Mouse (Mus musculus): Measurements from ENCODE around the gene Olfr659. TPM values are rescaled to one million over a fixed set of nuclear protein-coding genes. Genes with fewer than 3 reads are reported as not detected.

Gene Olfr659
- not detected in 2 replicates for polyA plus RNA-seq (2014; fragmentation: Nextera tagmentation; extraction: Ambion mirVana)

GRCm38 (mm10) chr7:104666453-104666852 is at the start of gene Olfr659:
TSS of gene Olfr659 (plus strand) at chr7:104666753.
- Histone ChIP-seq H3K27me3 (ENCODE audit: insufficient read depth, low read length) (no peaks in the 10 kb centered on the region), H3K4me3 (ENCODE audit: low read depth, low read length) (no peak within 1 kb of the TSS), H3K36me3 (ENCODE audit: insufficient read depth) (no peaks in the 10 kb centered on the region), H3K9ac (no peak within 1 kb of the TSS), H3K4me1 (ENCODE audit: insufficient read depth) (no peaks in the 10 kb centered on the region), H3K27ac (ENCODE audit: low read depth) (no peak within 1 kb of the TSS), H3K4me2 (no peak within 1 kb of the TSS), H3K9me3 (ENCODE audit: low read depth, low read length) (no peaks in the 10 kb centered on the region)
- ATAC-seq (ENCODE audit: insufficient read depth) (no peak), DNase-seq (no peak)
- TF ChIP-seq CTCF (IDR thresholded peaks at IDR 0.05; ENCODE audit: low read depth) = no peak
- WGBS = 78% methylated on average over 3 of the region's 3 CpGs

GRCm38 (mm10) chr7:104624494-104624893 is 42.1 kb upstream of the Olfr659 start, which contains the start of gene Olfr657:
TSS of gene Olfr657 (plus strand) at chr7:104624794.
- Histone ChIP-seq H3K4me2 (no peak within 1 kb of the TSS), H3K9me3 (ENCODE audit: low read depth, low read length) (no peaks in the 10 kb centered on the region), H3K36me3 (ENCODE audit: insufficient read depth) (no peaks in the 10 kb centered on the region), H3K4me3 (ENCODE audit: low read depth, low read length) (no peak within 1 kb of the TSS), H3K4me1 (ENCODE audit: insufficient read depth) (no peaks in the 10 kb centered on the region), H3K27ac (ENCODE audit: low read depth) (no peak within 1 kb of the TSS), H3K27me3 (ENCODE audit: insufficient read depth, low read length) (no peaks in the 10 kb centered on the region), H3K9ac (no peak within 1 kb of the TSS)
- ATAC-seq (ENCODE audit: insufficient read depth) (no peak), DNase-seq (no peak)
- TF ChIP-seq CTCF (IDR thresholded peaks at IDR 0.05; ENCODE audit: low read depth) = no peak

GRCm38 (mm10) chr7:104646841-104647482 is 19.6 kb upstream of the Olfr659 start, which contains the start of gene Olfr658:
TSS of gene Olfr658 (minus strand) at chr7:104647305.
- Histone ChIP-seq H3K27me3 (ENCODE audit: insufficient read depth, low read length) (no peaks in the 10 kb centered on the region), H3K36me3 (ENCODE audit: insufficient read depth) (no peaks in the 10 kb centered on the region), H3K4me3 (ENCODE audit: low read depth, low read length) (peak within 1 kb of the TSS; percentile 15; the same call in 1 of the 2 replicates), H3K9me3 (ENCODE audit: low read depth, low read length) (no peaks in the 10 kb centered on the region), H3K27ac (ENCODE audit: low read depth) (no peak within 1 kb of the TSS), H3K4me2 (peak within 1 kb of the TSS; percentile 53), H3K9ac (no peak within 1 kb of the TSS), H3K4me1 (ENCODE audit: insufficient read depth) (no peaks in the 10 kb centered on the region)
- WGBS = 22% methylated on average over 22 of the region's 22 CpGs
- TF ChIP-seq CTCF (IDR thresholded peaks at IDR 0.05; ENCODE audit: low read depth) = peak; percentile 70
- DNase-seq = peak; percentile 63
- peak; percentile 94 for ATAC-seq (ENCODE audit: insufficient read depth)

GRCm38 (mm10) chr7:104686201-104686600 is 19.6 kb downstream of the Olfr659 start, which contains the start of gene Olfr661:
TSS of gene Olfr661 (plus strand) at chr7:104686501.
- Histone ChIP-seq H3K4me1 (ENCODE audit: insufficient read depth) (no peaks in the 10 kb centered on the region), H3K9ac (no peak within 1 kb of the TSS), H3K4me2 (no peak within 1 kb of the TSS), H3K27ac (ENCODE audit: low read depth) (no peak within 1 kb of the TSS), H3K27me3 (ENCODE audit: insufficient read depth, low read length) (no peaks in the 10 kb centered on the region), H3K36me3 (ENCODE audit: insufficient read depth) (no peaks in the 10 kb centered on the region), H3K9me3 (ENCODE audit: low read depth, low read length) (no peaks in the 10 kb centered on the region), H3K4me3 (ENCODE audit: low read depth, low read length) (no peak within 1 kb of the TSS)
- TF ChIP-seq CTCF (IDR thresholded peaks at IDR 0.05; ENCODE audit: low read depth) = no peak
- WGBS = 87% methylated on average over 2 of the region's 2 CpGs
- ATAC-seq (ENCODE audit: insufficient read depth) (no peak), DNase-seq (no peak)

Other genes with a start within 250 kb of the Olfr659 start
- gene Trim30a, start 201.6 kb upstream of the Olfr659 start, polyA plus RNA-seq (2014; fragmentation: Nextera tagmentation; extraction: Ambion mirVana) = 0.71 and 1.2 TPM in 2 replicates
- gene Trim30d, start 158.9 kb upstream of the Olfr659 start, polyA plus RNA-seq (2014; fragmentation: Nextera tagmentation; extraction: Ambion mirVana) = 0.29 and 0.46 TPM in 2 replicates
- gene Olfr651, start 116.6 kb upstream of the Olfr659 start, polyA plus RNA-seq (2014; fragmentation: Nextera tagmentation; extraction: Ambion mirVana) = not detected in 2 replicates
- gene Olfr652, start 105.9 kb upstream of the Olfr659 start, polyA plus RNA-seq (2014; fragmentation: Nextera tagmentation; extraction: Ambion mirVana) = not detected in 2 replicates
- gene Olfr653, start 89.4 kb upstream of the Olfr659 start, polyA plus RNA-seq (2014; fragmentation: Nextera tagmentation; extraction: Ambion mirVana) = not detected in 2 replicates
- gene Olfr654, start 79.7 kb upstream of the Olfr659 start, polyA plus RNA-seq (2014; fragmentation: Nextera tagmentation; extraction: Ambion mirVana) = not detected in 2 replicates
- gene Olfr655, start 65.0 kb upstream of the Olfr659 start, polyA plus RNA-seq (2014; fragmentation: Nextera tagmentation; extraction: Ambion mirVana) = not detected in 2 replicates
- gene Olfr656, start 52.8 kb upstream of the Olfr659 start, polyA plus RNA-seq (2014; fragmentation: Nextera tagmentation; extraction: Ambion mirVana) = not detected in 2 replicates
- not detected in 2 replicates for gene Olfr657, start 42.0 kb upstream of the Olfr659 start, polyA plus RNA-seq (2014; fragmentation: Nextera tagmentation; extraction: Ambion mirVana)
- gene Olfr658, start 19.4 kb upstream of the Olfr659 start, polyA plus RNA-seq (2014; fragmentation: Nextera tagmentation; extraction: Ambion mirVana) = 0.07 TPM in 1 of 2 replicates, not detected in the other
- gene Olfr661, start 19.7 kb downstream of the Olfr659 start, polyA plus RNA-seq (2014; fragmentation: Nextera tagmentation; extraction: Ambion mirVana) = not detected in 2 replicates
- gene Usp17le, start 110.7 kb downstream of the Olfr659 start, polyA plus RNA-seq (2014; fragmentation: Nextera tagmentation; extraction: Ambion mirVana) = not detected in 2 replicates
- gene Usp17lb, start 175.8 kb downstream of the Olfr659 start, polyA plus RNA-seq (2014; fragmentation: Nextera tagmentation; extraction: Ambion mirVana) = not detected in 2 replicates
- gene Usp17la, start 190.3 kb downstream of the Olfr659 start, polyA plus RNA-seq (2014; fragmentation: Nextera tagmentation; extraction: Ambion mirVana) = not detected in 2 replicates
- gene Olfr665, start 211.3 kb downstream of the Olfr659 start, polyA plus RNA-seq (2014; fragmentation: Nextera tagmentation; extraction: Ambion mirVana) = not detected in 2 replicates
- not detected in 2 replicates for gene Olfr666, start 229.2 kb downstream of the Olfr659 start, polyA plus RNA-seq (2014; fragmentation: Nextera tagmentation; extraction: Ambion mirVana)